Comparison of ENCODE assay signal across 30 mouse cellular contexts in genomic region chrX:144464416-144464815, GRCm38 (mm10). TPM values are rescaled to one million over a fixed set of nuclear protein-coding genes. Genes with fewer than 3 reads are reported as not detected.
DNase-seq lines count a peak whose midpoint lies in the region; ATAC-seq lines count a peak whose summit lies in the region.
"Had no signal": no experiment of that assay in that cellular context is flagged by ENCODE, and none has a peak within 500 bp of the region (broad histone marks: within the 10 kb centered on the region; RNA-seq: fewer than 3 reads in every experiment).

No protein-coding gene starts in this region.

- H3K27ac ChIP-seq in heart, embryonic 11.5 days (ENCODE audit: low read depth, low read length) = no peak overlapping the region
- H3K27ac ChIP-seq: embryonic facial prominence, embryonic 10.5 days; kidney, embryonic 15.5 days; left cerebral cortex, adult 2 months; limb, embryonic 15.5 days; liver, embryonic 14.5 days; lung, embryonic 15.5 days; neural tube, embryonic 12.5 days; stomach, embryonic 15.5 days had no signal

- DNase-seq in cerebellum, postnatal 14 days = peak; percentile 14 to 26
- DNase-seq in heart, postnatal 10 days = peak; percentile 11 to 29
- peak; percentile 1 for DNase-seq in left cerebral cortex, adult 11 months (ENCODE audit: low spot score)
- no peak for DNase-seq in left cerebral cortex, postnatal 4 days
- peak; percentile 0 for DNase-seq in brain, embryonic 18.5 days (ENCODE audit: low read depth, low spot score)
- DNase-seq in urinary bladder, adult 18-20 months (ENCODE audit: low spot score in 2 of 2) = no peak
- DNase-seq: gastrocnemius, postnatal 14 days; heart, adult 11 months; heart, postnatal 14 days; kidney, adult 11 months; kidney, postnatal 36 days; lung, postnatal 36 days; midbrain, embryonic 14.5 days; thymus, adult 18-20 months; thymus, postnatal 36 days had no signal

- WGBS in heart, embryonic 11.5 days (ENCODE audit: insufficient replicate concordance) = 85% methylated on average over 2 of the region's 2 CpGs

- H3K4me1 ChIP-seq in heart, embryonic 11.5 days (ENCODE audit: control insufficient read depth, insufficient read depth, low read length) = no peaks in the 10 kb centered on the region
- H3K4me1 ChIP-seq: embryonic facial prominence, embryonic 10.5 days; heart, embryonic 12.5 days; kidney, embryonic 15.5 days; limb, embryonic 15.5 days; lung, embryonic 15.5 days; megakaryocyte, embryonic 14.5 days; neural tube, embryonic 12.5 days; stomach, embryonic 15.5 days had no signal

- H3K36me3 ChIP-seq in heart, embryonic 11.5 days (ENCODE audit: control insufficient read depth, insufficient read depth, low read length) = no peaks in the 10 kb centered on the region
- H3K36me3 ChIP-seq: embryonic facial prominence, embryonic 10.5 days; heart, embryonic 12.5 days; kidney, embryonic 15.5 days; limb, embryonic 15.5 days; lung, embryonic 15.5 days; neural tube, embryonic 12.5 days; stomach, embryonic 15.5 days had no signal

- no peak for ATAC-seq in cerebellum, adult (ENCODE audit: insufficient number of reproducible peaks, low FRiP score, low TSS enrichment)
- ATAC-seq in heart, embryonic 11.5 days (replicated peaks; ENCODE audit: insufficient number of reproducible peaks, low FRiP score, low TSS enrichment) = no peak
- ATAC-seq: Patski had no signal

- no peak overlapping the region for H3K9ac ChIP-seq in heart, embryonic 11.5 days (ENCODE audit: low read depth, low read length)
- H3K9ac ChIP-seq: heart, embryonic 12.5 days; kidney, embryonic 15.5 days; limb, embryonic 15.5 days; liver, embryonic 14.5 days; lung, embryonic 15.5 days; neural tube, embryonic 12.5 days; stomach, embryonic 15.5 days had no signal

- H3K27me3 ChIP-seq in heart, embryonic 11.5 days (ENCODE audit: control insufficient read depth, insufficient read depth, low read length) = no peaks in the 10 kb centered on the region
- H3K27me3 ChIP-seq: heart, embryonic 12.5 days; limb, embryonic 15.5 days; lung, embryonic 15.5 days; neural tube, embryonic 12.5 days; stomach, embryonic 15.5 days had no signal

- no peak overlapping the region for H3K4me2 ChIP-seq in heart, embryonic 11.5 days
- H3K4me2 ChIP-seq: heart, embryonic 12.5 days; kidney, embryonic 15.5 days; limb, embryonic 15.5 days; lung, embryonic 15.5 days; neural tube, embryonic 12.5 days; stomach, embryonic 15.5 days had no signal

- no peaks in the 10 kb centered on the region for H3K9me3 ChIP-seq in heart, embryonic 11.5 days (replicated peaks; ENCODE audit: control insufficient read depth, low read length)
- H3K9me3 ChIP-seq: embryonic facial prominence, embryonic 10.5 days; heart, embryonic 12.5 days; kidney, embryonic 15.5 days; limb, embryonic 15.5 days; lung, embryonic 15.5 days; megakaryocyte, embryonic 14.5 days; neural tube, embryonic 12.5 days; stomach, embryonic 15.5 days had no signal

- no peak overlapping the region for H3K4me3 ChIP-seq in heart, embryonic 11.5 days (ENCODE audit: low read depth, low read length)
- H3K4me3 ChIP-seq: embryonic facial prominence, embryonic 10.5 days; heart, embryonic 12.5 days; kidney, embryonic 15.5 days; left cerebral cortex, adult 2 months; limb, embryonic 15.5 days; lung, embryonic 15.5 days; megakaryocyte, embryonic 14.5 days; neural tube, embryonic 12.5 days; stomach, embryonic 15.5 days had no signal

- intact Hi-C loops in heart, postnatal 10 days (cut with DNase I) = no loop called here
- intact Hi-C loops in left cerebral cortex, postnatal 4 days (cut with DNase I) = no loop called here

RNA-seq across cellular contexts. Expression of gene Trpc5os, which starts 8.0 kb away (rescaled TPM):
- total RNA-seq in heart, postnatal 10 days (2021) = not detected
- 0.13 and 0.38 TPM in 2 replicates for polyA plus RNA-seq in heart, embryonic 11.5 days (2014; fragmentation: Nextera tagmentation; extraction: Ambion mirVana)
- total RNA-seq in left cerebral cortex, postnatal 4 days (2021) = not detected
- total RNA-seq: adrenal gland, adult 18-20 months; gastrocnemius, postnatal 14 days; heart, postnatal 14 days; left cerebral cortex, adult 2 months had no signal
- polyA plus RNA-seq: embryonic facial prominence, embryonic 10.5 days; hindbrain, embryonic 11.5 days; kidney, embryonic 15.5 days; limb, embryonic 15.5 days; lung, embryonic 15.5 days; midbrain, embryonic 14.5 days; neural tube, embryonic 12.5 days; Patski; stomach, embryonic 15.5 days had no signal

Comparison
In these comparisons a context has a peak if more than half of its experiments do, and no peak if none do; other contexts are left out.
1. DNase-seq: peak in cerebellum, postnatal 14 days (2 of 2), heart, postnatal 10 days (2 of 2), left cerebral cortex, adult 11 months (single experiment) and brain, embryonic 18.5 days (single experiment); none in left cerebral cortex, postnatal 4 days (single experiment) and urinary bladder, adult 18-20 months (0 of 2).